Mouse (Mus musculus): ENCODE data around the gene Nasp.

DNA sequence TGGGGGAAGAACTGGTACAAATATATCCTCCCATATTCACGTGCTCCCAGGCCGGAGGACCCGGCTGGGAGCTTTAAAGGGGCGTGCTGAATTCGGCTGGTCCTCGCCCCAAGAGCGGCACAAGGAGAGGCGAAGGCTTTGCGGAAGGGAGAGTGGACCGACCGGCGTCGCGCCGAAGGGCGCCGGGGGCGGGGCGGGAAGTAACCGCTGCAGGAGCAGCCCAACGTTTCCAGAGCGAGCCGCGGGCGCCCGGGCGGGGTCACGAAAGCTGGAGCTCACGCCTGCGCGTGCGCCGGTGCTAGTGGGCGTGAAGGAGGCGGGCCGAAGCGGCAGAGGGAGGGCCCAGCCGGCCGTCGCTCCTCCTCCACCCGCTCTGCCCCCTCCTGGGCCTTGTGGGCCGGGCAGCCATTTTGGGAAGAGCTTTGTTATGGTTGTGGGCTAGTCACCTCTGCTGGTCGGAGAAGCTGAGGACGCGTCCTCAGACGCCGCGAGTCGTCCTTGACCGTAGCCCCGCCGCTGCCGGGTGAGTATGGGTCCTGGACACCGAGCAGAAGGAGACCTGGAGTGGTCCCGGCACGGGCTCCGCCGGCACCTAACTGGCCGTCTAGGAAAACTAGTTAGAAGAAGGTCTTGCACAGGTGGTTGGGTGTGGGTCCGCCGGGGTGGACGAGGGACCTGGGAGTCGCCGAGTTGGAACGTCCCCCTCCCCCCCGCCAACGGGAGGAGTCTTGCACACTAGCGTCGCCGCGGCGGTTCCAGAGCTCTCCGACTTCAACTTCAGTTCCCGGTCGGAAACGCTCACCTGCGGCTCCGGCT, 70.2 kb downstream of the Nasp start, which contains the start of gene Gpbp1l1:
- TF ChIP-seq CTCF (IDR thresholded peaks at IDR 0.05; ENCODE audit: low read depth): peak; percentile 41
- no peak; the same call in 1 of the 2 replicates for TF ChIP-seq EP300 (IDR thresholded peaks at IDR 0.05; ENCODE audit: low read depth)
